Mouse (Mus musculus) C2C12 (cell line): ENCODE measurements around the gene Gm5478.

Experiments
- CTCF ChIP-seq: IDR thresholded peaks from one replicate; pipeline ENCODE4 v1.5.1; 2011; ENCODE audit not compliant: control insufficient read depth, insufficient read depth, insufficient read length
- FOSL1 ChIP-seq: IDR thresholded peaks from one replicate; pipeline ENCODE4 v1.8.0; 2011; ENCODE audit warnings: mild to moderate bottlenecking, low read length; ENCODE audit not compliant: poor library complexity, insufficient read depth, severe bottlenecking
- MAX ChIP-seq: IDR thresholded peaks from one replicate; pipeline ENCODE4 v1.6.1; 2011; ENCODE audit warnings: mild to moderate bottlenecking, control low read depth
- MYOD1 ChIP-seq: IDR thresholded peaks from one replicate; pipeline ENCODE4 v1.6.1; 2011; ENCODE audit warnings: low read depth; ENCODE audit not compliant: control insufficient read depth, insufficient read length
- USF1 ChIP-seq: IDR thresholded peaks from one replicate; pipeline ENCODE4 v1.6.1; 2011; ENCODE audit warnings: low read depth, mild to moderate bottlenecking, control low read depth, moderate library complexity

DNA sequence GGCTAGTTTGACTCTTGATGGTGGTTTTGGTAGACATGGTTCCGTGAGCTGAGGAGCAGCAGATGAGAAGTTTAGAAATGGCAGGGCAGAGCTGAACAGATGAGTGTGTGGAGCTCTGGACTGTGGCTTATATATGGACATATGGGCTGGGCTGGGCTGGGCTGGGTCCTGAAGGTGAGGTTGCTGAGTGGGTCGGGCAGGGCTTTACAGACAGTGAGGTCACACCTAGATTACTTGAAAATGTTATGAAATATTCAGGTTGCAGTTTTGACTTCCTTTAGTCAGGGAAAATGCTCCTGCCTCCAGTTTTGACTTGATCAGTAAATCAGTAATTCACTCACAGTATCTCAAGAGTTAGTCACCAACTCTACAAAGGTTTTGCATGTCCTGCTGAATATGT is 33.0 kb upstream of the Gm5478 start, which contains the start of gene Krt6b:
- TF ChIP-seq CTCF = no peak
- no peak for TF ChIP-seq MYOD1
- no peak for TF ChIP-seq USF1
- no peak for TF ChIP-seq FOSL1
- no peak for TF ChIP-seq MAX
